Mouse (Mus musculus) embryonic stem cell, embryonic (primary cell): ENCODE data around the gene Ano3.

Experiments used
- CTCF ChIA-PET, 4 experiments: fragments of 300-600 bp in 2 of 4; fragments of 350-600 bp in 2 of 4; sonication (Branson Sonifier 250); formaldehyde crosslinking; loops; one replicate each; lab custom pipeline; 2022; ENCODE audit warnings: inconsistent platforms in 2 of 4; lab: Charles Lee
- POLR2A ChIA-PET, 4 experiments: fragments of 300-600 bp in 2 of 4; fragments of 350-600 bp in 2 of 4; sonication (Branson Sonifier 250); formaldehyde crosslinking; loops; one replicate each; lab custom pipeline; 2022; ENCODE audit warnings: antibody characterized with exemption in 4 of 4, inconsistent platforms in 1 of 4; lab: Charles Lee

Gene Ano3

DNA sequence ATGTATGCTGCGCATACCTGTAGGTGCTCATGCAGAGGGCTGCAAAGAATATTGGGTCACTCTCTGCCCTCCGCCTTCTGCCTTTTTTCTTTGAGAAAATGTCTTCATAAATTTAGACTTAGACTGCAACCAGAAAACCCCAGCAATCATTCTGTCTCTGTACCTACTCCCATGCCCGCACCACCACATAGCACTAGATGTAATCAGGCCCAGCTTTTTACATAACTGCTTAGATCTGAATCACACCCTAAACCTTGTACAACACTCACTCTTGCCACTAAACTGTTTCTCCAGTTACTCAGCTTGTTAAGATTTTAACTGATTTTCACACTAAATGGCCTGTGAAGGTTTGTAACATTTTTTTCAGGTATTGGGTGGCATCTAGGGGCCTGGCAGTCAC lies 241.3 kb downstream of the Ano3 start:
- CTCF ChIA-PET, result no interaction called here
- POLR2A ChIA-PET, result no interaction called here

DNA sequence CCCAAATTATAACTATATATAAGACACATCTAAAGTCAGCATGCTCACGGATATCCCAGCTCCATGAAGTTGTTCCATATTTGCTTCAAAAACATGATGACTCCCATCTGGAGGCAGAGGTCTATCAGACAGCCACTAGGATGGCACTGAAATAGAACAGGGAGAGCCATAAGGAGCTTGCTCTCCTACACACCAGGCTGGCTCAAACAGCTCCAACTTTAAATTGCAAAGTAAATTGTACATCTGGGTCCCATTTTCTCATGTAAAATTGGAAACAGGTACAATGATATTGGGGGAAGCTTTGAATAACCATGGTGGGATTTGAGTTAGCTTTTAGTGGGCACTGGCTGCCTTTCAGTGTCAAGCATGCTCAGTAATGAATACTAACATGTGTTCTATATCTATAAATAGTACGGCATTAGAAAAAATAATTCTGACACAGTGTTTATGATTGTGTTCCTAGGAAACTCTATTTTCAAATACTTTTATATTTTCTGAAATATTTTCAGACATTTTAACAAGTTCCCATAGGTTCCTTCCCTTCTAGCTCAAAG lies 279.6 kb downstream of the Ano3 start:
- ChIA-PET CTCF (interaction anchor here in 1 of 4 experiments (0.6 kb wide), 1 partner anchor 1206 kb away, joined by 5 read pairs; the partner anchor contains the start of gene Olfr1305), POLR2A (no interaction called here)

DNA sequence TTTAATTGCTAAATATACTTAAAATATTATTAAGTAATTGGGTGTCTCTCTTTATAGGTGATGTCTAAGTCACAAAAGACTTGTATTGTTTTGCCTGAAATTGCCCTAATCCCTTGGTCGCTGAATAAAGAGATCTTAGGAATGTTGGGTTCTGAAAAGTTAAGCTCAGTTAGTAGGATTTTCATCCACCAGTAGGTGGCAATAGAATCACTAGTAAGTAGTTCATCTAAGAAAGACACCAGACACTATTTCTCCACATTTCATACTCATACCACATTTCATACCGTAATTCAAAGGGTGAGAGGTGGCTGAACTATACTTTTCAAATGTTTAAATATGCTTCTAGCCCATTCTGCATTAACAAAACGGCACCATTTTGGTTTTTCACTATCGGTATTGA lies 287.4 kb downstream of the Ano3 start:
- ChIA-PET POLR2A (no interaction called here), CTCF (interaction anchor here in 3 of 4 experiments (0.6 to 1.0 kb wide), 5 partner anchors 240 to 418 kb away, joined by 3 to 8 read pairs (median 4); no protein-coding TSS in a partner anchor)

DNA sequence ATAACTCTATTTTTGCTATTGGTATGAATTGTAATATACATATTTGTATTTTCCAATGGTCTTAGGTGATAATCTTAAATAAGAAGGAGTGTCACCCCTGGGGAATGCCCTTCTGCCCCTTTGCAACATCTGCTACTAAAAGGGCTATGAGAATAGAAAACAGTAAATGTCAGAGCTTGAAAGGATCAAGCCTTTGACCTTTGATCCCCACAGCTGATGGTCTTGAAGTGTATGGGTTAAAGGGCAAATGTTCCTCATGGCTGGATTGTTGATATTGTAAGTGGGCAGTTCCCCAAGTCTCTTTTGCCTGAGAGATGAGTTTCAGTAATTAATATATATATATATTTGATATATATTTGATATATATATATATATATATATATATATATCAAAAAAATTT lies 305.9 kb downstream of the Ano3 start:
- CTCF ChIA-PET, result no interaction called here
- POLR2A ChIA-PET, result no interaction called here

DNA sequence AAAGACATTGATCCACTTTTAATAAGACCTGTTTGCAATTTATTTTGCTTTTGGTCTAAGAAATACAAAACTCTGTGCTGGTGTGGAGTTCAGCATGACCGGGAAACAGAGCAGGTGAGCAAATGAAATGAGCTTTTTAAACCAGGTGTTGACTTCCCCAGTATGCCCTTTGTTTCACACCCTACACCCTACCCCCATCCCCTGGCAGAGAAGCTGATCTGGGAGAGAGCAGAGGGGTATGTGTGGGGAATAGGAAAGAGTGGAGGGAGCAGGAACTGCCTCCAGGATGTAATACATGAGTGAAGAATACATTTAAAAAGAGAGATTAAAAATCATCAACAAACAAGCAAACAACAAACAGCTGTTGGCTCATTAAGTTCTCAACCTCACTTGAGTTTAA lies 306.4 kb downstream of the Ano3 start:
- ChIA-PET CTCF (no interaction called here), POLR2A (no interaction called here)
